Mouse (Mus musculus) cerebellum, adult 11-12 months (tissue): Measurements from ENCODE around the gene Ifnlr1.

ENCODE experiments used
- DNase-seq: peaks from one replicate; pipeline ENCODE4 v3.0.0; 2022

Gene Ifnlr1

GRCm38 (mm10) chr4:135745613-135746012 is 59.5 kb downstream of the Ifnlr1 start:
- no peak for DNase-seq

GRCm38 (mm10) chr4:135750896-135751295 is 64.8 kb downstream of the Ifnlr1 start:
- DNase-seq: no peak

GRCm38 (mm10) chr4:135752106-135752778 is 66.2 kb downstream of the Ifnlr1 start:
- no peak for DNase-seq

GRCm38 (mm10) chr4:135752779-135753164 is 66.7 kb downstream of the Ifnlr1 start:
- DNase-seq: no peak
